Mouse (Mus musculus): ENCODE measurements at regions not wholly inside any gene's neighbourhood (a gene's known extent, or its start where the extent isn't known, plus 50 kb on each side); places are given as distances from the start of the nearest gene placed in this dataset.

GRCm38 (mm10) chr4:26273754-26274153 lies 72.9 kb downstream of the Manea start:
- no peak for DNase-seq (ENCODE audit: low spot score in 2 of 2)

DNA sequence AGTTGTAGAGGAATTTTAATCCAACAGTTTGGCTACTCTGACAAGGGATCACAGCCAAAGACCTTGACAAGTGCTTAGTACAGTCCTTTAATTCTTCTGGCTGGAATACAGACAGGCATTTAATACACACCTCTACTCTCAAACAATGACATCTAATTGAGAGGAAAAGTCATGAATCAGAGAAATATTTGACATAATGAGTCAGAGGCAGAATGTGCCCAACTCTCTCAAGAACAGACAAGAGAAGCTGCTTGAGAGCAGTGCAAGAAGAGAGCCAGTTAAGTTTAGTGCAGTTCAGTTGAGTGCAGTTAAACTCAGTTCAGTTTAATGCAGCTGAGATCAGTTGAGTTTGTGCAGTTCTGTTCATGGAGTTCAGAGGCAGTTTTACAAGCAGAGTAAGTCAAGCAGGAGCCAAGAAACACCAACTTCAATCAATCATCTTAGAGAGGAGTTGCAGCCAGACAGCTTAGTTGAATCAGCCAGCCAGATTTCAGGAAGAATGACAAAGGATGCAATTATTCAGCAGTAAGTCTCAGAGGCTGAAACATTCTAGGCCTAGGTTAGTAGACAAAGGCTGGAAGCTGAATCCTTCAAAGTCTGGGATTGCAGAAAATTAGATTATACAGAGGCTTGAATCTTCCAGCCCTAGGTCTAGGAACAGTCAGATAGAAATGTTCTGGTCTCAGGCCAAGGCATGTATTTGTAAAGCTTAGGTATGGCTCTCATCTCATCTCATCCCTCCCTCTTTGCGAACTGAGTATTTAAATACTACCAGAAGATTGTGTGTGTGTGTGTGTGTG lies 87.3 kb downstream of the Manea start:
- DNase-seq (ENCODE audit: low spot score in 2 of 2): no peak

- no peak for DNase-seq (ENCODE audit: low spot score in 2 of 2)
These were observed 90.8 kb downstream of the Manea start for GRCm38 (mm10) chr4:26255889-26256288.

- DNase-seq (ENCODE audit: low spot score in 2 of 2): peak in 1 of 2 experiments; percentile 9
These were observed 98.5 kb downstream of the Manea start for GRCm38 (mm10) chr4:26247925-26248856.

DNA sequence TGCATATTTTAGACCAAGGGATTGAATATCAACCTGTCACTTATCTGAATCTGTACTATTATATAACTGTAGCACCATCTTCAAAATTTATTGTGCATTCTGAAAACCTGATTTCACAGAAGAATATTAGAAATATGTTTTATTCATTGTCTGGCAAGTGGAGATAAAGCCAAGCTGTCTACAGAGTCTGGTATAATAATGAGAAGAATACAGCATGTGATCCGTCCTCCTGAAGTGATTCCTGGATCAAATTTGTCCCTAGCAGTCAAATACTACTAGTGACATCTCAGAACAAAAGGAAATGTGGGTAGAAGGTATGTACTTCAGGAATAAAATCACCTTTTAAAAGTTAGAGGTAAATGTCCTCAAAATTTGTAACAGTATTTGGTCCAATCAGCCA lies 123.4 kb downstream of the Manea start:
- no peak for DNase-seq (ENCODE audit: low spot score in 2 of 2)

All from heart, adult 9 months (tissue).